Mouse (Mus musculus) spleen, adult 18-20 months (tissue): Measurements from ENCODE around the gene Smap2.
"Not testable (repeated sequence)": the region's sequence is repeated elsewhere in the genome, so short reads cannot be mapped to it uniquely, and the experiment has no call there.

Source experiments
- DNase-seq, 2 experiments: peaks; one replicate each; pipeline ENCODE4 v3.0.0; 2022; ENCODE audit warnings: mixed read lengths in 2 of 2

Smap2 gene

DNA sequence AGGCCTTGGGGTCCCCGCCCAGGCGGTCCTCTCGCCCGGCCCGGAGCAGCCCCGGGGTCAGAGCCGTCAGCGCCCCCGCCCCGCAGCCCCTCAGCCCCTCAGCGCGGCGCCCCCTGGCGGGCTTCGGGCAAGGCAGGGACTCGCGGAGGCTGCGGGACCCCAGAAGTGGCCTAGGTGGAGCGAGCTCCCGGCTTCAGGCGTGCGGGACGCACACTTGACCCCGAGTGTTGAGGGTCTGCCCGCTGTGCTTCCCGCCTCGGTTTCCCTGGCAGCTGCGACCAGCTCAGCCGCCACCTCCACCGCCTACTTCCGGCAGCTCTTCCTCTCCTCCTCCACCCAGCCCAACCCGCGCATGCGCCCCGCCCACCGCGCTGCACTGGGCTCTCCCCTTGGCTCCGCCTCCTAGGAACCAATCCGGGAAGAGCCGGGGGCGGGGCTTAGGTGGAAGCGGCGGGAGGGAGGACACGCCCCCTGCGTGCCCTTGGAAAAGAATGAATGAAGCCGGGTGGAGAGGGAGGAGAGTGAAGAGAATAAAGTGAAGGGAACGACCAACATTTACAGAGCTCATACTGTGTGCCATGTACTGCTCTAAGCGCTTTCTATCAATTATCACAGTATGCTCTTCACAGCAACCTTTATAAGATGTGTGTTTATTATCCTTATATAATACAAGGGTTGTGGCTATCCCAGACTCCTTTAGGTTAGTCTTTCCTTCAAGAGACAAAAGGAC is at the start of gene Smap2:
Smap2 (minus strand) TSS at position 320 of the 730 bp plus-strand sequence.
- peak; percentile 97 to 98 for DNase-seq

DNA sequence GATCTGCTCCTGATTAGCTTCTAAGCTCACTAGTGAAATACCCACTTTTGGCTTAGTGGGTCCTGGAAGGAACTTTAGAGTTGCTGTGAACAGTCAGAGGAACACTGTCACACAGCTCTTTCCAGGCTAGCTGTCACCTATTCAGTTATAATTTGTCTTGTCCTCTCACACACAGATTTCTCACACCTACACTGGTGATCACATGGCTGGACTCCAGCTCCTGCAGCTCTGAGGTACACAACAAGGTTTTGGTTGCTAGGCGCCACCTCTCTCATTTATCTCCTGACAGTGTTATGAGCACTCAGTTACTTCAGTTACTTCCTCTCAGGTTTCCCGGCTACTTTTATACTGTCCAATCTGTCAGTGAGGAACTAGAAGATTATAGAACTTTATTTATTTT is 48.3 kb upstream of the Smap2 start:
- DNase-seq, result no peak

DNA sequence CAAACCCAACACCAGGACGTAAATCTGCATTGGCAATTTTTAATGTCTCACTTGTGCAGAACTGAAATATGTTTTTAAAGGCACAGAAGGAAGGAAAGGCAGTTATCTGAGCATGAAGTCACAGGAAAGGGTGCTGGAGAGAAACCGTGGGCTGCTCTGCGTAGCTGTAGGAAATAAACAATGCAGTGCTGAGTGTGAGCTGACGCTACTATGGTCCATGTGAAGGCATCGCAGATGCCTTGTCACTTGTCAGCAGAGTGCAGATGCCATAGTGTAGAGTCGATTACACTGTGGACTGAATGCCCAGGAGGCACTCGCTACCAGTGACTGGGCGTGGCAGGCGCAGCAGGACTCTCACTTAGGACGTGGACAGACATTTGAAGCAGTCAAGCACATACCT is 42.2 kb upstream of the Smap2 start:
- not testable (repeated sequence) for DNase-seq

DNA sequence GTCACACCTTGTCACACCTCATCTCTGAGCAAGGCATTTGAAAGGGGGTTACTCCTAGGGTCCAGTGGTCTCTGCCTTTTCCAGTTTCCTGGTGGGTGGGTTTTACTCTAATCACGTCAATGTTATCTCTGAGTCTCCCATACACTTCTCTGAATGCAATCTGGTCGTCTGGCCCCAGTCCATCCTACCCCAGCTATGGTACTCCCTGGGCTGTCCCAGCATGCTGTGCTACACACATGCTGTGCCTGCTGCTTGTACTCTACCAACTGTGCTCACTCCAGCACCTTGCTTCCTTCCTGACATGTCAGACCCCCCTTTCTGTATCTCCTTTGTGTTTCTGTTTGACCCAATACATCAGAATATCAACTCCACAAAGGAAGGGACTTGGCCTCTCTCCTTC is 40.0 kb upstream of the Smap2 start:
- DNase-seq, result no peak

DNA sequence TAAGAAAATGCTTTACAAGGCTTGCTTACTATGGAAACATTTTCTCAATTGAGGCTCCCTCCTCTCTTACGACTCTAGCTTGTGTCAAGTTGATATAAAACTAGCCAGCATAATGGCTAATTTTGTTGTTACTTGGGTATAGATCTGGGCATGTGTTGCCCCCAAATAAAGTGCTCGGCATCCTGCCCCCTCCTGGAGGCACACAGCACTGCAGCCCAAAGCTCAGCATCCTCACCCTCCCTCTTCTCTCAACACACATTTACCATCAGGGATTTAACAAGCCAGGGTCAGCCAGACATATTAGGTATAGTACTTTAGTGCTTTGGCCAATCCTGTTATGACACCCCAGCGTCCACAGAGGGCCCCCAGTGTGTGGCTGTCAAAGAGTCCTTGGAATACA is 39.3 kb upstream of the Smap2 start:
- DNase-seq, result peak in 1 of 2 experiments; percentile 43

DNA sequence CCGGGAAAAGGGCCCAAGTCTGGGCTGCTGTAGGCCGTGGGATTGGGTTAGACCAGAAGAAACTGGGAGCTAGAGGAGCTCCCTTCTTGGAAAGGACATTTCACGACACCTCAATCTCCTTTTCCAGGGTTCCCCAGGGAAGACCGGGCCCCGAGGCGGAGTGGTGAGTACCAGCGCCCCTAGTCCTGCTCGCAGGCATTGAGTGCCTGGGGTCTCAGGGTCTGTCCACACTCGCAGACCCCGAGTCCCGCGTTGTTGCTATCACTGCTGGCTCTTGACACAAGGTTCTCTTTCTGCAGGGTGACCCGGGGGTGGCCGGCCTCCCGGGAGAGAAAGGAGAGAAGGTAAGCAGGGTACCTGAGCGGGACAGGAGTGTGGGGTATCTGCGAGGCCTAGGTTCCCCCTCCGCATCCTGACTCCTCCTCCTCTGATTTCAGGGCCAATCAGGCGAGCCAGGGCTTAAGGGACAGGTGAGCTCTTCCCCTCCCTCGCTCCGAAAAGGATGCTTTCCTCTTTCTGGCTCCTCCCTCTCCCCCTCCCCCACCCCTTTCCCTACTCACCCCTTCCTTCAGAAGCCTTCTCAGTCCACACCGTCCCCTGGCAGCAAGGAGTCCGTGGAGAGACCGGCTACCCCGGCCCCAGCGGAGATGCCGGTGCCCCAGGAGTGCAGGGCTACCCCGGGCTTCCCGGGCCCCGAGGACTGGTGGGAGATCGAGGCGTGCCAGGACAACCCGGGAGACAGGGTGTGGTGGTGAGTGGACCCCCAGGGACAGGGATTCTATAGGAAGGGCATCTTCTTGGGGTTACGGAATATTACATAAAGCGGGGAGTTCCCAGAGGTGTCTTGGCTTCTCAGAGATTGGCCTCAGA is 35.6 kb upstream of the Smap2 start:
- no peak for DNase-seq

DNA sequence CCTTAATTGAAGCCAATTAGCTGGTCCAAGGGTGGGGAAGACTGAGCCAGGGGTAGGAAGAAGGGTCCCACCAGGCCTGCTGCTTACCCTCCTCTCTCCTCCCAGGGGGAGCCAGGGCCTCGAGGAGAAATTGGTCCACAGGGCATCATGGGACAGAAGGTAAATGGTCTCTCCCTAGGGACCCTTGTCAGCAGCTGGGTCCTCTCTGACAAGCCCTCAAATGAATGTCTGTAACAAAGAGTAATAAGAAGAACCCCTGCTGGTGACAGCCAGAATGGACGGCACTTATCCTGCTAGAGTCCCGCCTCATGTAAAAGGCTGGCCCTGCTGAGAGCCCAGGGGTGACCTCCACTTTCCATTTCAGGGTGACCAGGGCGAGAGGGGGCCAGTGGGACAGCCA is 34.8 kb upstream of the Smap2 start:
- no peak for DNase-seq

DNA sequence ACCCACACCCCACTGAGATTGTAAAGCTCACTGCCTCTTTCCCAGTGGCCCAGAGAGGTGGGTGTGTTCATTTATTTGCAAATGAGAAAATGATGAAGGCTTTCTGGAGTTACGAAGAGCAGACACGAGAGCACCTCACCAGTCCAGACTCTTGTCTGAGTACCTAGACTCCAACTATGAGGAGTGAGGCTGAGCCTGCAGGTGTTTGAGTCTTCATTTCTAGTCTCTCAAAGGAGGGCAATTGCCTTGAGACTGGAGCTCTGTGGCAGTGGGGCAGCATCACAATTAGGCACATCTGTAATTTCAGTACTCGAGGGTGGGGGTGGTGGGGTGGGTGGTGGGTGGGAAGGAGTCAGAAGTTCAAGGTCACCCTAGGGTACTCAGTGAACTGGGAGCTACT is 25.9 kb upstream of the Smap2 start:
- DNase-seq, result no peak

DNA sequence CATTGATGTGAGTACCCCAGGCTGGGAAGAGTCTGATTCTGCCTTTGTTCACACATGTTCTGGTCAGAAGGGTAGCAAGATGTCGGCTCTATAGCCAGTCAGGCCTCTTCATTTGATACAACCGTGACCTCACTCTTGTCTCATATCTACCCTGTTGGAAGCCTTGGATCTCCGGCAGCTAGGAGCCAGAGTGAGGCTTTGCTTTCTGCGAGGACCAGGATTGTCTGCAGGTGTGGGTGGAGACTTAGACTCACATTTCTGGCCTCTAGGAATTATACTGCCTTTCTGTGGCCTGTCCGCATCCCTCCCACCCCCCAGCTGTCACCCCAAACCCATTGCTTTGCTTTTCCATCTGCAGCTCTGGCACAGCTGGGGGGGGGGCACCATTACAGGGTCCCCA is 25.4 kb upstream of the Smap2 start:
- DNase-seq, result no peak

DNA sequence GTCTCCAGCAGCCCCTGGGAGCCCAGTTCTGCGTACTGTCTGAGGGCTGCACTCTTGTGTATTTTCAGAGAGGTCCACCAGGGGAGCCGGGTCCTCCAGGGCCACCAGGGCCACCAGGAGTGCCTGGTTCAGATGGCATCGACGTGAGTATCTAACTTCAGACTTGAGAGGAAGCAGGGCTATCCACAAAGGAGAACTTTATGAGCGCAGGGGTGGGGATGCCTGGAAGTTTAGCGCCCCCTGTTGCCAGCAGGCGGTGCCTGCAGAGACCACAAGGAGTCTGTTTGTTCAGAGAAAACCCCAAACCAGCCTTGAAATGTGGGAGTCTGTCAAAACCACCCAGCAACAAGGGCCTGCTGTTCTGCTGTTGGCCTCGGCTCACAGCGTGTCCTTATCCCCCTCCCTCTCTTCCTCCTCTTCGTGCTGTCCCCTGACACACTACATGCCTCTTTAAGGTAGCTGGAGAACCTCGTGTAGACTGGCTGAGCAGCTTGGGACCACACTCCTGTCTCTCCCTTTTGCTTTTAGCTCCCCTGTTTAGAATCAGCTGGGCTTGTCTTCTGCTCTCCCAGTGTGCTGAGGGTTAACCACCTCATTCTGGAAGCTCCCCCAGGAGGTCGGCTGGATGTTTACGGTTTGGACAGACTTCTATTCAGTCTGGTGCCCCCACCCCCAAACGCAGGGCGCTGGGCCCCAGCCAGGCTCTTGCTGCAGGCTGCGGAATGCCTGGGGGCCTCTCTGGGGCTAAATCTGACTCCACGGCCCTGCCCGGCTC is 24.0 kb upstream of the Smap2 start:
- DNase-seq, result peak; percentile 42 to 63

DNA sequence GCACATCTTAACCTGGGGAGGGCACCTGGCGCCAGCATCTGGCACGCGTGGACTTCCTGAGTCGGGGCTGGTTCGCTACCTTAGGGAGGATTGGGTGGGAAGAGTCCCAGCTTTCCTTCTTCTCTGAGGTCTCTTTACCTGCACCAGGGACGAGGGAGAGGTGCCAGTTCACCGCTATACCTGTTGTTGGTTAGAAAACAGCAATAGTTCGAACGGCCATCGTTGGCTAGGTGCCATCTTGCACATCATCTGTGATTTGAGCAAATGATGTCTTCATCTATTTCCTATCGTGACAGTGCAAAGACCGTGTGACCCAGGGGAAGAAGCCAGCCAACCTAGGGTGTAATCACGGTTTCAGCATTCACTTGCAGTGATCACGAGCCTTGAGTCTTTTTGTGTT is 23.3 kb upstream of the Smap2 start:
- no peak for DNase-seq

DNA sequence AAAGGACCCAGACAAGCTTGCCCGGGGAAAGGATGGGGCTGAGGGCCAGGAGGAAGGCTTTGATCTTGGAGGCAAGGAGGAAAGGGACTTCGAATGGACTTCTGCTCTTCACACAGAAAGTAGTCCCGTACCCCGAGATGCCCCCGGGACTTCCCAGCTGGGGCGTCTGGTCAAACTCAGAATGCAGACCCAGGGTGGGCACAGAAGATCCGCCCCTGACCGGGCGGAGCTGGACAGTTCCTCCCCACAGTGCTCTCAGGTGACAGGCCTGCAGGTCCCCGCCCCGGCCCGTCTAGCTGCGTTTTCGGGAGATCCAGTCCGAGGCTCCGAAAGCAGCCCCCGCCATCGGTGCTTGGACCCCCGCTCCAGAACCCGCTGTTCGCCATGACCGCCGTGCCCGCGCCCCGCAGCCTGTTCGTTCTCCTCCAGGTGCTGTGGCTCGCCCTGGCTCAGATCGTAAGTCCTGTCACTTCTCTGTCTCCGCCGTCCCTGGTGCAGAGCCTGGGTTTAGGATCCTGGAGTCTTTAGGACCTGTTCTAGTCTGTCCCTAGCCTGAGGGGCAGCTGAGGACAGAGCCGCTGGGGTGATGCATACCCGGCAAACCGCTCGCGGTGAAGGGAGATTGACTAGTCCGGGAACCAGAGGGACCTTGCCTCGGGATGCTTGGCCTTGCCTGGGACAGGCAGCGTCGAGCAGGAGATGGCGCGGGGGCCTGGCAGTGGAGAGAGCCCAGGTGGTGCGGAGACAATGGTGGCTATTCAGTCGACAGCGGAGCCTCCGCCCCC is 22.5 kb upstream of the Smap2 start, which contains the start of gene Col9a2:
Col9a2 (plus strand) TSS at position 55 of the 785 bp plus-strand sequence.
- DNase-seq, result no peak

DNA sequence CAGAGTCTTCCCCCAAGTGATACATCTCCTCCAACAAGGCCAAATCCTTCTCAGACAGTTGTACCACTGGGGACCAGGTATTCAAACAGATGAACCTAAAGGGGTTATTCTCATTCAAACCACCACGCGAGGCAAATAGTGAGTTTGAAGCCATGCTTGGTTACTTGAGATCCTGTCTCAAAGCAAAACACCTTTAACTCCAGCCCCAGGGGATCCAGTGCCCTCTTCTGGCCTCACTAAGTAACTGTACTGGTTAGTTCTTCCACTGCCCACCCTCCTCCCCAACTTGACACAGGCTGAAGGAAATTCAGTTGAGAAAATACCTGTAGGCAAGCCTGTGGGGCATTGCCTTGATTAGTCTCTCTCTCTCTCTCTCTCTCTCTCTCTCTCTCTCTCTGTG is 16.0 kb upstream of the Smap2 start:
- DNase-seq, result no peak

DNA sequence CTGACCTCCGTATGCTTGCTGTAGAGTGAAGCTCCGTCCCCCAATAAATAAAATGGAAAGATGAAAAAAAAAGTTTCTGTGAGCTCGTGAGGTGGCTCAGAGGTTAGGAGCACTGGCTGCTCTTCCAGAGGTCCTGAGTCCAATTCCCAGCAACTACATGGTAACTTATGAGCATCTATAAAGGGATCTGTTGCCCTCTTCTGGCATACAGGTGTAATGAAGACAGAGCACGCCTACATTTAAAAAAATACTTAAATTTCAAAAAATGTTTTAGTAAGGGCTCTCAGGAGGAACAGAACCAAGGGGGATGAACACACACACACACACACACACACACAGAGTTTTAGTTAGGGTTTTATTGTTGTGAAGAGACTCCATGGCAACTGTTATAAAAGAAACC is 14.4 kb upstream of the Smap2 start:
- no peak for DNase-seq

DNA sequence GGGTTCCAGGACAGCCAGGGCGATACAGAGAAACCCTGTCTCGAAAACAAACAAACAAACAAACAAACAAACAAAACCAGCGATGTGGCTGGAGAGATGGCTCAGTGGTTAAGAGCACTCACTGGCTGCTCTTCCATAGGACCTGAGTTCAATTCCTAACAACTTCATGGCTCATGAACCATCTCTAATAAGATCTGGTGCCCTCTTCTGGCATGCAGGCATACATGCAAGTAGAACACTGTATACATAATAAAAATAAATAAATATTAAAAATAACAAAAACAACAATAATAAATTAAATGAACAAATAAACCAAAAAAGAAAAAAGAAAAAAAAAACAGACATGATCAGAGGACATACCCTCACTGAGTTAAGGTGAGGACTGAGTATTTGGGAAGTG is 12.6 kb upstream of the Smap2 start:
- no peak for DNase-seq

DNA sequence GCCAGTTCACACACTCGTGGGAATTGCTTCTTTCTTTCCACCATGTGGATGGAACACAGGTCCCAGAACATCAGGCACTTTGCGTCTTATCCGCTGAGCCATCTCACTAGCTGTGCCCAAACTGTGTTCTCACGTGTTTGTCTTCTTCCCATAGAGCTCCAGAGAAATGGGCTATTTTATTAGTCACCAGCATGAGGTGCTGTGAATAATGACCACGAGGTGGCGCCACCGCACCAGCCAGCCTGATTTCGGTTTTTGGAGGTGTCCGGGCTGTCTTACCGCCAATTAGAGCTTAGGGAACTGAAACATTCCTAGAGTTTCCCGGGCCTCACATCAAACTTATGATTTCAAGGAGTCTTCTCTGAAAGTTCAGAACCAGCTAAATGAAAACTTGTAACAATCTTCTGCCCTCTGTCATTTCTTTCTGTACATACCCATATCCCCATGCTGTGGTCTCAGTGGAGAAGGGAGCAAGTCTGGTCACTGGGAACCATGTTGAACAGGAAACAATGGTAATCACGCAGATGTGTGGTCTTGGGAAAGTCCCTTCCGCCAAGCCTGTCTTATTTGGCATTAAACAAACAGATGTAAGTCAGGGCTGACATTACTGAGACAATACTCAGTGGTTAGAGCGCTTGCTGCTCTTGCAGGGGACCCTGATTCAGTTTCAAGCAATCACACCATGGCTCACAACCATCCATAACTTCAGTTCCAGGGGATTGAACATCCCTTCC is 11.8 kb upstream of the Smap2 start:
- peak in 1 of 2 experiments; percentile 65 for DNase-seq

DNA sequence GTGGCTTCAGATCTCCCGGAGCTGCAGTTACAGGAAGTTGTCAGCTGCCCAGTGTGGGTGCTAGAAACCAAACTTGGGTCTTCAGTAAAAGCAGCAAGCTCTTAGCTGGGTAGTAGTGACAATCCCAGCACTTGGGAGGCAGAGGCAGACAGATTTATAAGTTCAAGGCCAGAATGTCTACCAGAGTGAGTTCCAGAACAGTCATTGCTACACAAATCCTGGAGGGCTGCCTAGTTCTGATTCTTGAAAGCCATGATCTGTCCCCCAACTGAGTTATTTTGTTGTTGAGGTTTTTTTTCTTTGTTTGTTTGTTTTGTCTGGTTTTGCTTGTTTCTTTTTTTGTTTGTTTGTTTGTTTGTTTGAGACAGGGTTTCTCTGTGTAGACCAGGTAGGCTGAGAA is 11.1 kb upstream of the Smap2 start:
- no peak for DNase-seq

DNA sequence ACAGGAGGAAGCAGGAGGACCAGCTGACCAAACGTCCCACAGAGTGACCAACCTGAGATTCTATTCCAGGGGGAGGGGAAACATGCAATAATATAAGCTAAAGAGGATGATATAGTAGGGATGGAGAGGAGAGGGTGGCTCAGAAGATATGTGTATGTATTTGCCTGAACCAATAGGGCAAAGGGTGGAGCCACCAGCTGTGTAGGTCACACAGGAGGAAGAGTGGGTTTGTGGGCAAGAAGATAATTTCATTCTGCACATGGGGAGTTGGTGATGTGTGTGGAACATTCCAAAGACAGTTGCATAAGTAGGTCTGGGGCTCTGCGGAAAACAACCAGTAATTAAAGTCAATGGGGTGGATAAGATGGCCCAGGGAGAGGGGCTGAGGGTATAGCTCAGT is 8.6 kb upstream of the Smap2 start:
- no peak for DNase-seq

DNA sequence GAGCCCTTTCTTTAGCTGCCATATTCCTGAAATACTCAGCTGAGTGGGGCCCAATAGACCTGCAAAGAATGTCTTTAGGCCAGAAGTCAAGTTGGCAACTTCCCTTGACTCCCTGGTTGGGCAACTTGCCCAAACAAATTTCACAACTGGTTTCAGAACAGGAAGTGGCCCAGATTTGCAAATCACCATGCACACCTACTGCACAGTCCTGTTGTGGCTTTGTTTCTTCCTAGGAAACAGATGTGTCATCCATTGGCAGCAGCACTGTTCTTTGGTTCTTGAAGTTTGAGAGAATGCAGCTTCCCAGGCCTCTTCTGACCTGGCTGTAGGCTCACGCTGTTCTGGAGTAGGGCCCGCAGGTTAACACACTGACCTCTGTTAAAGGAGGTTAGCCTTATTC is 6.9 kb upstream of the Smap2 start:
- DNase-seq, result peak in 1 of 2 experiments; percentile 38

DNA sequence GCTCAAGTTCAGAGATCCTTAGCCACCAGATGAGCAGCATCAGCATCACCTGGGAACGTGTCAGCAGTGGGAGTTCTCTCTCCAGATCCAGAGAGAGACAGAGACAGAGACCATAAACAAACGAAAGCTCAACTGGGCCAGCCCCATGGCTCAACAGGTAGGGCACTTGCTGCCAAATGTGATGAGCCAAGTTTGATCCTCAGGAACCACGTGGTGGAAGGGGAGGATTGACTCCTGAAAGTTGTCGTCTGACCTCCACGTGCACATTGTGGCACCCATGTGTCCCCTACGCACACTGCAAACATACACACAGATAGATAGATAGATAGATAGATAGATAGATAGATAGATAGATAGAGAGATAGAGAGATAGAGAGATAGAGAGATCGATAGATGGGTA is 6.4 kb upstream of the Smap2 start:
- DNase-seq, result no peak

DNA sequence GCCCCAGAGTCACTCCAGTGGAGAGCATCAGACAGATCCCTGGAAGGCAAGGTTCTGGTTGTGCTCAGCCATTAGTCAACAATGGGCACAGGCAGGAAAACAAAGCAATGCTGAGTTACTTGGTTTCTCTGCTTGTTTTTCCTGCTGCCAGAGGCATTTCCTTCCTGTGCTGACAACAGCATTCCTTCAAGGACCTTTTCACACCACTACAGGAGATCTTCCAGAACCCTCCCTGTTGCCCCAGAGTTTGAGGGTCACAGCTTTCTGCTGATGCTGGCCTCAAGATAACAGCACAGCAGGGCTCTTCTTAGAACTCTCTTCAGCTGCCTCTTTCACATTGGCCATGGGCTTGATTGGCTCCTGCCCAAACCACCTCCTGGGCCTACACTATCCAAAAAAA is 4.9 kb upstream of the Smap2 start:
- no peak for DNase-seq
